Mouse (Mus musculus): ENCODE measurements at regions not wholly inside any gene's neighbourhood (a gene's known extent, or its start where the extent isn't known, plus 50 kb on each side); places are given as distances from the start of the nearest gene placed in this dataset.

- H3K4me1 ChIP-seq (ENCODE audit: insufficient read depth, low read depth, low read length) = no peaks in the 10 kb centered on the region
- ATAC-seq = no peak
- no peak overlapping the region for H3K4me3 ChIP-seq (ENCODE audit: low read depth, low read length)
- DNase-seq (ENCODE audit: low spot score) = no peak
- H3K9ac ChIP-seq (replicated peaks; ENCODE audit: low read depth) = no peak overlapping the region
- H3K36me3 ChIP-seq (ENCODE audit: insufficient read depth, low read length) = no peaks in the 10 kb centered on the region
- no peak overlapping the region for H3K27ac ChIP-seq (ENCODE audit: low read length)
- no peaks in the 10 kb centered on the region for H3K27me3 ChIP-seq (replicated peaks; ENCODE audit: insufficient read depth, low read length)
- TF ChIP-seq CTCF (IDR thresholded peaks at IDR 0.05) (no peak), EP300 (IDR thresholded peaks at IDR 0.05) (no peak)
- 39% methylated on average over 14 of the region's 14 CpGs for WGBS
- no peaks in the 10 kb centered on the region for H3K9me3 ChIP-seq (ENCODE audit: low read length)
- no peak overlapping the region for H3K4me2 ChIP-seq (replicated peaks; ENCODE audit: low read depth, low read length)
These were observed 353.4 kb downstream of the Ptpru start for GRCm38 (mm10) chr4:131484607-131485111.

GRCm38 (mm10) chr4:131485126-131485825, 352.8 kb downstream of the Ptpru start:
- H3K27ac ChIP-seq (ENCODE audit: low read length) = no peak overlapping the region
- TF ChIP-seq EP300 (IDR thresholded peaks at IDR 0.05) = no peak
- TF ChIP-seq CTCF (IDR thresholded peaks at IDR 0.05) = no peak
- no peak for ATAC-seq

GRCm38 (mm10) chr4:131486821-131487220, 351.3 kb downstream of the Ptpru start:
- 14% methylated on average over 4 of the region's 4 CpGs for WGBS
- DNase-seq (ENCODE audit: low spot score) = peak; percentile 60

More at GRCm38 (mm10) chr4:131485126-131485825, 352.8 kb downstream of the Ptpru start:
- Histone ChIP-seq H3K4me3 (ENCODE audit: low read depth, low read length) (no peak overlapping the region), H3K4me1 (ENCODE audit: insufficient read depth, low read depth, low read length) (no peaks in the 10 kb centered on the region), H3K9ac (replicated peaks; ENCODE audit: low read depth) (no peak overlapping the region), H3K9me3 (ENCODE audit: low read length) (no peaks in the 10 kb centered on the region), H3K4me2 (replicated peaks; ENCODE audit: low read depth, low read length) (no peak overlapping the region), H3K36me3 (ENCODE audit: insufficient read depth, low read length) (no peaks in the 10 kb centered on the region), H3K27me3 (replicated peaks; ENCODE audit: insufficient read depth, low read length) (no peaks in the 10 kb centered on the region)
- DNase-seq (ENCODE audit: low spot score) = no peak
- WGBS = 76% methylated on average over 13 of the region's 13 CpGs

GRCm38 (mm10) chr4:131488246-131488645, 349.8 kb downstream of the Ptpru start:
- ATAC-seq (no peak), DNase-seq (ENCODE audit: low spot score) (no peak)
- Histone ChIP-seq H3K36me3 (ENCODE audit: insufficient read depth, low read length) (no peaks in the 10 kb centered on the region), H3K9me3 (ENCODE audit: low read length) (no peaks in the 10 kb centered on the region), H3K27ac (ENCODE audit: low read length) (no peak overlapping the region), H3K4me2 (replicated peaks; ENCODE audit: low read depth, low read length) (no peak overlapping the region), H3K9ac (replicated peaks; ENCODE audit: low read depth) (no peak overlapping the region), H3K4me3 (ENCODE audit: low read depth, low read length) (no peak overlapping the region), H3K27me3 (replicated peaks; ENCODE audit: insufficient read depth, low read length) (no peaks in the 10 kb centered on the region), H3K4me1 (ENCODE audit: insufficient read depth, low read depth, low read length) (no peaks in the 10 kb centered on the region)
- TF ChIP-seq CTCF (IDR thresholded peaks at IDR 0.05) (no peak), EP300 (IDR thresholded peaks at IDR 0.05) (no peak)
- 36% methylated on average over 6 of the region's 6 CpGs for WGBS

More at GRCm38 (mm10) chr4:131486821-131487220, 351.3 kb downstream of the Ptpru start:
- Histone ChIP-seq H3K36me3 (ENCODE audit: insufficient read depth, low read length) (no peaks in the 10 kb centered on the region), H3K9ac (replicated peaks; ENCODE audit: low read depth) (no peak overlapping the region), H3K27ac (ENCODE audit: low read length) (no peak overlapping the region), H3K9me3 (ENCODE audit: low read length) (no peaks in the 10 kb centered on the region), H3K4me3 (ENCODE audit: low read depth, low read length) (no peak overlapping the region), H3K27me3 (replicated peaks; ENCODE audit: insufficient read depth, low read length) (no peaks in the 10 kb centered on the region), H3K4me2 (replicated peaks; ENCODE audit: low read depth, low read length) (no peak overlapping the region), H3K4me1 (ENCODE audit: insufficient read depth, low read depth, low read length) (no peaks in the 10 kb centered on the region)
- peak; percentile 55 for ATAC-seq
- no peak for TF ChIP-seq EP300 (IDR thresholded peaks at IDR 0.05)
- peak; percentile 94 for TF ChIP-seq CTCF (IDR thresholded peaks at IDR 0.05)

GRCm38 (mm10) chr4:131489056-131489455, 349.0 kb downstream of the Ptpru start:
- H3K36me3 ChIP-seq (ENCODE audit: insufficient read depth, low read length) = no peaks in the 10 kb centered on the region
- ATAC-seq (no peak), DNase-seq (ENCODE audit: low spot score) (no peak)
- H3K4me1 ChIP-seq (ENCODE audit: insufficient read depth, low read depth, low read length) = no peaks in the 10 kb centered on the region
- H3K9ac ChIP-seq (replicated peaks; ENCODE audit: low read depth) = no peak overlapping the region
- H3K4me3 ChIP-seq (ENCODE audit: low read depth, low read length) = no peak overlapping the region
- no peaks in the 10 kb centered on the region for H3K9me3 ChIP-seq (ENCODE audit: low read length)
- H3K4me2 ChIP-seq (replicated peaks; ENCODE audit: low read depth, low read length) = no peak overlapping the region
- 31% methylated on average over 3 of the region's 3 CpGs for WGBS
- TF ChIP-seq CTCF (IDR thresholded peaks at IDR 0.05) = no peak
- TF ChIP-seq EP300 (IDR thresholded peaks at IDR 0.05) = no peak
- H3K27me3 ChIP-seq (replicated peaks; ENCODE audit: insufficient read depth, low read length) = no peaks in the 10 kb centered on the region
- H3K27ac ChIP-seq (ENCODE audit: low read length) = no peak overlapping the region

GRCm38 (mm10) chr4:131491960-131492359, 346.1 kb downstream of the Ptpru start:
- Histone ChIP-seq H3K36me3 (ENCODE audit: insufficient read depth, low read length) (no peaks in the 10 kb centered on the region), H3K27me3 (replicated peaks; ENCODE audit: insufficient read depth, low read length) (no peaks in the 10 kb centered on the region), H3K4me3 (ENCODE audit: low read depth, low read length) (no peak overlapping the region), H3K27ac (ENCODE audit: low read length) (no peak overlapping the region), H3K9me3 (ENCODE audit: low read length) (no peaks in the 10 kb centered on the region), H3K9ac (replicated peaks; ENCODE audit: low read depth) (no peak overlapping the region), H3K4me1 (ENCODE audit: insufficient read depth, low read depth, low read length) (no peaks in the 10 kb centered on the region), H3K4me2 (replicated peaks; ENCODE audit: low read depth, low read length) (no peak overlapping the region)
- TF ChIP-seq CTCF (IDR thresholded peaks at IDR 0.05) (no peak), EP300 (IDR thresholded peaks at IDR 0.05) (no peak)
- peak; percentile 16; the same call in 1 of the 2 replicates for ATAC-seq
- DNase-seq (ENCODE audit: low spot score) = peak; percentile 24
- 35% methylated on average over 4 of the region's 4 CpGs for WGBS
